Mouse (Mus musculus) thymus, postnatal 25 days (tissue): ENCODE data around the gene Gys1.
A peak's percentile ranks its signal among the peaks of the same experiment; 100 is the strongest.
"Not testable (repeated sequence)": the region's sequence is repeated elsewhere in the genome, so short reads cannot be mapped to it uniquely, and the experiment has no call there.

Source experiments
- DNase-seq: peaks from one replicate; pipeline ENCODE4 v3.0.0; 2022

Gene Gys1

GRCm38 (mm10) chr7:45434203-45435015, at the start of gene Gys1:
Gene Gys1, plus strand, starts transcription at chr7:45434844.
- peak; percentile 100 for DNase-seq

- no peak for DNase-seq
Measured at GRCm38 (mm10) chr7:45386077-45386476, 48.6 kb upstream of the Gys1 start.

GRCm38 (mm10) chr7:45395129-45395541, 39.5 kb upstream of the Gys1 start:
- no peak for DNase-seq

- peak; percentile 100 for DNase-seq
Measured at GRCm38 (mm10) chr7:45395578-45396336, 38.9 kb upstream of the Gys1 start, which contains the start of gene Snrnp70. Gene Snrnp70, minus strand, starts transcription at chr7:45395742.

- DNase-seq = not testable (repeated sequence)
Measured at GRCm38 (mm10) chr7:45396337-45396775, 38.3 kb upstream of the Gys1 start.

- DNase-seq = no peak
Measured at GRCm38 (mm10) chr7:45396787-45397186, 37.9 kb upstream of the Gys1 start.

GRCm38 (mm10) chr7:45401521-45402085, 33.0 kb upstream of the Gys1 start:
- no peak for DNase-seq

- peak; percentile 69 for DNase-seq
Measured at GRCm38 (mm10) chr7:45403532-45404261, 30.9 kb upstream of the Gys1 start.

- peak; percentile 78 for DNase-seq
Measured at GRCm38 (mm10) chr7:45405091-45406075, 29.3 kb upstream of the Gys1 start, which contains the start of gene Kcna7. Gene Kcna7, plus strand, starts transcription at chr7:45405653.

- no peak for DNase-seq
Measured at GRCm38 (mm10) chr7:45406157-45407156, 28.2 kb upstream of the Gys1 start.

- DNase-seq = no peak
Measured at GRCm38 (mm10) chr7:45407836-45408235, 26.8 kb upstream of the Gys1 start.

- no peak for DNase-seq
Measured at GRCm38 (mm10) chr7:45408351-45408750, 26.3 kb upstream of the Gys1 start.

- no peak for DNase-seq
Measured at GRCm38 (mm10) chr7:45408949-45409348, 25.7 kb upstream of the Gys1 start.

- DNase-seq = no peak
Measured at GRCm38 (mm10) chr7:45409497-45410163, 25.0 kb upstream of the Gys1 start.

- no peak for DNase-seq
Measured at GRCm38 (mm10) chr7:45412421-45412820, 22.2 kb upstream of the Gys1 start.

- DNase-seq = peak; percentile 29
Measured at GRCm38 (mm10) chr7:45413113-45413863, 21.4 kb upstream of the Gys1 start, which contains the start of gene Ntf5. Gene Ntf5, plus strand, starts transcription at chr7:45413695.

- DNase-seq = no peak
Measured at GRCm38 (mm10) chr7:45413864-45414739, 20.5 kb upstream of the Gys1 start.
